Mouse (Mus musculus) large intestine, adult 2 months (tissue): Measurements from ENCODE around the gene F2rl2. TPM values are rescaled to one million over a fixed set of nuclear protein-coding genes. Genes with fewer than 3 reads are reported as not detected.

Experiments
- DNase-seq: peaks from one replicate; pipeline ENCODE4 v3.0.0-alpha.2; 2012; ENCODE audit warnings: low read depth, low spot score
- WGBS: fragments of 180-500 bp; shearing (Covaris S2); methylation state at CpG from one replicate; pipeline ENCODE4 v1.1.7; 2018; 5-methylcytosine and 5-hydroxymethylcytosine counted together
- polyA plus RNA-seq: library from polyadenylated mRNA; depleted of rRNA; stranded (reverse); fragments of >200 nt; gene quantifications from 2 replicates; pipeline ENCODE4 v1.2.3, GENCODE M21; 2012; rRNA removed

The F2rl2 gene
- polyA plus RNA-seq = 0.35 and 0.67 TPM in 2 replicates

GRCm38 (mm10) chr13:95696654-95697163 is at the start of gene F2rl2:
F2rl2 (plus strand) TSS chr13:95696853.
- WGBS = 62% methylated on average over 4 of the region's 4 CpGs
- DNase-seq = no peak

DNA sequence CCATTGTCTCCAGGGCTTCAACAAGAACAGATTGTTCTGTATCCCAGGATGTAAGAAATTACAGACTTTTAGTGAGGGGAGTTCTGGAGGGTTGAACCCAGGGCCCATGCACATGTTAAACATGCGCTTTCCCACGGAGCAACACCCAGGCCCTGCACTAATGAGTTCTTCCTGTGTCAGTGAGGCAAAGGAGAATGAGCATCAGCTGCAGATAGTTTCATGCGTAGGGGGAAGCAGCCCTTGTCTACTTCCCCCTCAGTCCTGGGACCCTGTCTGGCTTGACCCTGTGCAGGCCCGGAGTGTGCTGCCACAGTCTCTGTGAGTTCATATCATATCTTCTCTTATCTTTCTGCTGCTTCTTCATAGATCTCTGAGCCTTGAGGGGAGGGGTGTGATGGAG is 49.4 kb upstream of the F2rl2 start:
- WGBS = 79% methylated on average over 4 of the region's 4 CpGs
- DNase-seq = no peak

DNA sequence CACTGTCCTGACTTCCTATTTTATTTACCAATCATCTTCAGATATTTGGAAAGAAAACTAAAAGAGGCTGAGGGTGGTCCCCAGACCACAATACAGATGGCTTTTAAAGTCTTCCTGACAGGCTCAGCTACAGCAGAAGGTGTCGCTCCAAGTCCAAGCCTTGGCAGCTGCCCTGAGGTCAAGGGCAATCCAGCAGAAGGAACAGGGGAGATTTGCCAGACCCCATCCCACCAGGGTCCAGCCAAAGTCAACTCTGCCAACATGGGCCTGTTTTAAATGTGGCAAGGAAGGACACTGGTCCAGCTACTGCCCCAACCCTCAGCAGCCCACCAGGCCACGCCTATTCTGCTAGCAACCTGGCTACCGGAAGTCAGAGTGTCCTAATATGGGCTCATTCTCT is 46.7 kb upstream of the F2rl2 start:
- no peak for DNase-seq
- WGBS = 92% methylated on average over 3 of the region's 3 CpGs

- WGBS = 76% methylated on average over 7 of the region's 7 CpGs
- DNase-seq = no peak
Measured at GRCm38 (mm10) chr13:95651870-95652668, 44.6 kb upstream of the F2rl2 start.

DNA sequence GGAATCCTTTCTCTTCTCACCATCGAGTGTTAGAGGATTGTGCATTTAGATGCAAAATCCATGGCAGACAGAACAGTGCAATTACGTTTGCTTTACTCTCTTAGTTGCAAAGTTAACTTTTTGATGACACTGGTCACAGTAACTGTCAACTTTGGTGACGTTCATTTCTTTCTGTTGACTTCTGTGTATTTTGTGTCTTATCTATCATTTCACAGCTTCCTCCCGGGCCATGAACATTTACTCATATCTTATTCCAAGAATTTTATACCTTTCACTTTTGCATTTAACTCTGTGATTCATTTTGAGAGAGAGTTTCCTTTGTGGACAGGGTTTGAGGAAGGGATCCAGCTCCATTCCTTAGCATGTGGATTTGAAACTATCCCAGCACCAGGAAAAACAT is 43.0 kb upstream of the F2rl2 start:
- WGBS = 81% methylated on average over 4 of the region's 4 CpGs
- no peak for DNase-seq

DNA sequence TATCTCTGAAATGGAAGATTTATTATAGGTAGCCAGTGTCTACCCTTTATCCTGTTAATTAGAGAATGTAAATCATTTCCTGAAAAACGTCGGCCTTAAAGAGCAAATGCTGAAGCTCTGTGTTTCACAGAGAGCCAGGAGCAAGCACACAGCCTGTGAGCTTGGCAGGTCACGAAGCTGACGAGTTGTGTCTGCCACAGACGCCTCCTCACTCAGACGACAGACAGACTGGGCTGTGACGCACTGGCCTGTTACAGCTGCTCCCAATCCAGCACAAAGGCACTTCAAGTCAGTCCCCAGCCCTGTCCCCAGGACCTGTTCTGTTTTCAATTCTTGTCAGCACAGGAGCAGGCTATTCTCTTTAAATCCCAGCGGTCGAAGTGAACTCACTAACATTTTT is 41.4 kb upstream of the F2rl2 start:
- DNase-seq = no peak
- 59% methylated on average over 9 of the region's 9 CpGs for WGBS

GRCm38 (mm10) chr13:95657171-95657570 is 39.5 kb upstream of the F2rl2 start:
- 90% methylated on average over 9 of the region's 9 CpGs for WGBS
- DNase-seq = no peak

- WGBS = 87% methylated on average over 7 of the region's 7 CpGs
- no peak for DNase-seq
Measured at GRCm38 (mm10) chr13:95659432-95659831, 37.2 kb upstream of the F2rl2 start.

GRCm38 (mm10) chr13:95663834-95664233 is 32.8 kb upstream of the F2rl2 start:
- 98% methylated on average over 4 of the region's 4 CpGs for WGBS
- DNase-seq = no peak

GRCm38 (mm10) chr13:95665644-95666356 is 30.9 kb upstream of the F2rl2 start:
- WGBS = 89% methylated on average over 13 of the region's 13 CpGs
- no peak for DNase-seq

DNA sequence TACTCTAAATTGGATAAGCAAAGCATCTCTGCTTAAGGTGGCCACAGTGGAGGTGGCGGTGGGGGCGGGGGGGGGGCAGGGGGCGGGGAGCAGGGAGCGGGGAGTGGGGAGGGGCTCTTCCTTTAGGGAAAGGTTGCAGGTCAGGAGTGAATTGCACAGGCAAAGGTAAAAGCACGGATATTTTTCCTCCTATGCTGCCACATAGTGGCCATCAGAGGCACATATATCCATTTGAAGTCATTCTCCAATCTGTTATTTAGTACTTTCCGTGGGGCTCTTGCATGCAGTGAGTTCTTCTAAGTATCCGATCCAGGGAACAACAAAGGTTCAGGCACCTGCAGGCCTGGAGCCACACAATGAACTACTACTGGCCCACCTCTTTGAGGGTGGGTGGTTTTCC is 29.4 kb upstream of the F2rl2 start:
- DNase-seq = no peak
- 55% methylated on average over 7 of the region's 7 CpGs for WGBS

GRCm38 (mm10) chr13:95670534-95670933 is 26.1 kb upstream of the F2rl2 start:
- 88% methylated on average over 5 of the region's 5 CpGs for WGBS
- DNase-seq = no peak

DNA sequence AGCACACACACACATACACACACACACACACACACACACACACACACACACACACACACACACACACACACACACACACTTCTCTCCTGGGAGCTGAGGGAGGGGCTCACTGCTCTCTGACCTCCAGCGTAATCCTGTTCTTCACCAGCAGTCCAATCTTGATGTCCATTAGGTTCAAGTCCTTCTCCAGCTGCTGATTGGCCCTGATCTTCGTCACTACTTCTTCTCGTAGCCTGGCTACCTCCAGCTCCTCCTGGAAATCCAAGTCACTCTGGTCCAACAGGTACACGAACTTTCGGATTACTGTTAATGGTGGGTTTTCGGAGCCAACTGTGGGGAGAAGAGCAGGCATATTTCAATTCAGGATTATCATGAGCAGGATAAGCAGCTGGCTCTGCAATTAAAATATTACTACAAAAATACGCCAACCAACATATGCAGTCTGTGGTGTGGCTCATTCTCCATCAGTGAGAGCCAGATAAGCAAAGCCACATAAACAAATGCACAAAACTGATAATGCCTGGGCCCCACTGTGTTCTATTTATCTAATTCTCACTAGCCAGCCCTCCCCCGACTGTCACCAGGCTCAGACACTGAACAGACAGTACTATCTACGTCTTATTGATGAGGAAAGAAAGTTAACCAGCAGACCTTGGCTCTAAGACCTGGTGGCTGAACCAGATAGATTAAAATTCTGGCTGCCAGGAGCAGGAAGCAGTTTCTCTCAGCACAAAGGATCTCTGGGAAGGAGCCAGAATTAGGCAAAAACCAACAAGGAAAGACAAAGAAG is 25.4 kb upstream of the F2rl2 start:
- 84% methylated on average over 9 of the region's 9 CpGs for WGBS

DNA sequence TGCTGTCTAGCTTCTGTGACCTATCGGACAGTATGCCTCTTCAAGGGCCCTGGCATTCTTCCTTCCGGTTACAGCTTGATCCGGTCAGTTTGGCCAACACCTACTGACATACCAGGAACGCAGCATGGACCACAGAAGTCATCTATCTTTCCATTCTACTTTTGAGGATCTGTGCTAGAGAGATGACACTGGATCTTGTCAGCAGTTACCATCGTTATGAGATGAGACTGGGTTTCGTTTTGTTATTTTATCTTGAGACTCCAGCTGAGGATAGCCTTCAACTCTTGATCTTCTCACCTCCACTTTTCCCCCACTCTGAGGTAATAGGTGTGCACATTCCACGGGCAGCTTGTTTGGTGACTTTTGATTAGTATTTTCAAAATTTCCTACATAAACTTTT is 24.3 kb upstream of the F2rl2 start:
- DNase-seq = no peak
- WGBS = 92% methylated on average over 7 of the region's 7 CpGs

More for the DNA sequence above, 25.4 kb upstream of the F2rl2 start:
- no peak for DNase-seq

GRCm38 (mm10) chr13:95679078-95679477 is 17.6 kb upstream of the F2rl2 start:
- no peak for DNase-seq
- 88% methylated on average over 5 of the region's 5 CpGs for WGBS

DNA sequence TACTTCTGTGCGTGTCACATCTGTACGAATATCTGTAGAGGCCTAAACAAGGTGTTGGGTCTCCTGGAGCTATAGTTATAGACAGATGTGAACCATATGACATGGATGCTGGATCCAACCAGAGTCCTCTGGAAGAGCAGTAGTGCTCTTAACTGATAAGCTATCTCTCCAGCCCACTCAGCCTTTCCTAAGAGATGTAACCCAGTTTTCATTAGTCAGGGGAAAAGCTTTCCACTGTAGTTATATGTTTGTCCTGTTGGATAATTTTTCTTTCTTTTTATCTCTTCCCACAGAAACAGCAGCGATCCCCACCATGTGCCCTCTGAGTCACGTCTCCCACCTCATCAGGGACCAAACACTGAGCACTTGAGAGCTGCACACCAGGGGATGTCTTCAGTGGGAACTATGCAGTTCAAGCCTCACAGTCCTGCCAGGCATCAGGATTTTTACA is 17.1 kb upstream of the F2rl2 start:
- WGBS = 88% methylated on average over 4 of the region's 4 CpGs
- DNase-seq = no peak

GRCm38 (mm10) chr13:95684656-95685244 is 11.9 kb upstream of the F2rl2 start:
- WGBS = 86% methylated on average over 9 of the region's 9 CpGs
- DNase-seq = no peak

GRCm38 (mm10) chr13:95685736-95686135 is 10.9 kb upstream of the F2rl2 start:
- no peak for DNase-seq
- WGBS = 72% methylated on average over 5 of the region's 5 CpGs

DNA sequence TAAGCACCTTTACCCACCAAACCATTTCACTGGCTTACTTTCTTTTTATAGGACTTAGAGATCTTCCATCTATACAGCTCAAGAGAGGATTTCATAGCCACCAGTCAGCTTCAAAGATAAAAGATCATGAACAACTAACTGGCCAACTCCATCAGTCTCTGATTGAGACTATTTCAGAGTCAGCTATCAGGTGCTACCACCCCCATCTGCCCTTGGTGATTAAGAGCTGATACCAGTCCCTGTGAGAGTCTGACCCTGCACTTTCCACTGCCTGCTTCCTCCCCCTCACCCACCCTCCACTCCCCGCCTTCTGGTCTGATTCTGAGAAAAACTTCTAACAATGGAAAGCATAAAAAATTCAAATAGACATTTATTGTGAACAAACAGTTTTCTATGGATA is 8.1 kb upstream of the F2rl2 start:
- 97% methylated on average over 1 of the region's 1 CpGs for WGBS
- DNase-seq = no peak

- no peak for DNase-seq
- 82% methylated on average over 8 of the region's 8 CpGs for WGBS
Measured at GRCm38 (mm10) chr13:95692201-95692600, 4.5 kb upstream of the F2rl2 start.
